Mouse (Mus musculus): ENCODE measurements around the gene Glo1.
"Not testable (repeated sequence)": the region's sequence is repeated elsewhere in the genome, so short reads cannot be mapped to it uniquely, and the experiment has no call there.

Gene Glo1

GRCm38 (mm10) chr17:30626719-30627118 lies at the start of gene Glo1:
Gene Glo1 (minus strand): TSS chr17:30626871.
- CTCF ChIA-PET: interaction anchor here in 1 of 4 experiments (0.5 kb wide), 1 partner anchor 26 kb away, joined by 5 read pairs; no protein-coding TSS in a partner anchor
- POLR2A ChIA-PET: interaction anchor here in 2 of 4 experiments (0.5 kb wide), 2 partner anchors 35 to 54 kb away, joined by 3 read pairs; no protein-coding TSS in a partner anchor

DNA sequence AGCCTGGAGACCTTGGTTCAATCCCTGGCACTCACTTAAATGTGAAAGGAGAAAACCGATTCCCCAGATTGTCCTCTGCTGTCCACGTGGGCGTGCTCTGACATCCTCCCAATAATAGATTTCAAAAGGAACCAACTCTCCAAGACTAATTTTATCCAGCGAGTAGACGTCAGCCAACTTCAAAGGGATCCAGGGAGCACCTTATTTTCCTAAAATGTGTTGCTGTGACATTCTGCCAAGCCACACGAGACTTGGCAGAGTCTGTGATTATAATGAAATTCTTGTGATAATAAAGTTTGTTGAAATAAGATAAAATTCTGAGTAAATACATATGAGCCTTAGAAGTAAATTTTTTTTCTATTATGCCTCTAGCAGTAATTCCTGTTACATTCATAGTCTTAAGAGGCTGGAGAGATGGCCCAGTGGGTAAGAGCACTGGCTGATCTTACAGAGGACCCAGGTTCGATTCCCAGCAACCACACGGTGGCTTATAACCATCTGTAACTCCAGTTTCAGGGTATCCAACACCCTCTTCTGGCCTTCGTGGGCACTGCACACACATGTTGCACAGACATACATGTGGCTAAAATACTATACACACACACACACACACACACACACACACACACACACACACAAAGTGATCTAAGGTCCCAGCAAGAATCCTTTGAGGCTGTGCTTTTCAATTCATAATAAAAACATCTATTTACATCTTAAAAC lies 48.5 kb upstream of the Glo1 start:
- CTCF ChIA-PET: interaction anchor here in 2 of 4 experiments (0.8 to 1.0 kb wide), 3 partner anchors 22 to 564 kb away, joined by 3 read pairs; no protein-coding TSS in a partner anchor
- POLR2A ChIA-PET: interaction anchor here in 1 of 4 experiments (1.1 to 1.2 kb wide), 2 partner anchors 11 to 16 kb away, joined by 3 to 4 read pairs; no protein-coding TSS in a partner anchor

DNA sequence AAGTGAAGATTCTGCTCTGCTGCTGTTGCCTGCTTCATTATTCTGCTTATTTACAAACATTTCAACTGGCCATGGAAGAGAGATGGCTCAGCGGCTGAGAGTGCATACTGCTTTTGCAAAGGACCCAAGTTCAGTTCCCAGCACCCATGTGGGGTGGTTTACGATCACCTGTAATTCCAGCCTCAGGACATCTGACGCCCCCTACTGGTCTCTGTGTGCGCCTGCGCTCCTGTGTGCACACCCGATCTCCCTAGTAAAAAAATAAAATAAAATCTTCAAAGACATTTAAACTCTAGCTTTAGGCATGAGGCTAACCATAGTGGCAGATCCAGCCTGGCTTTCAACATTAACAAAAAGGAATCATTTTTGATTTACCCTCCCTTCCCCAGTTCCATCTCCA lies 46.4 kb upstream of the Glo1 start:
- ChIA-PET POLR2A (interaction anchor here in 3 of 4 experiments (0.6 to 1.4 kb wide), 4 partner anchors 8 to 598 kb away, joined by 3 to 6 read pairs (median 4); no protein-coding TSS in a partner anchor), CTCF (interaction anchor here in 3 of 4 experiments (0.6 to 3.2 kb wide), 10 partner anchors 8 to 198 kb away, joined by 3 to 24 read pairs (median 3); no protein-coding TSS in a partner anchor)

DNA sequence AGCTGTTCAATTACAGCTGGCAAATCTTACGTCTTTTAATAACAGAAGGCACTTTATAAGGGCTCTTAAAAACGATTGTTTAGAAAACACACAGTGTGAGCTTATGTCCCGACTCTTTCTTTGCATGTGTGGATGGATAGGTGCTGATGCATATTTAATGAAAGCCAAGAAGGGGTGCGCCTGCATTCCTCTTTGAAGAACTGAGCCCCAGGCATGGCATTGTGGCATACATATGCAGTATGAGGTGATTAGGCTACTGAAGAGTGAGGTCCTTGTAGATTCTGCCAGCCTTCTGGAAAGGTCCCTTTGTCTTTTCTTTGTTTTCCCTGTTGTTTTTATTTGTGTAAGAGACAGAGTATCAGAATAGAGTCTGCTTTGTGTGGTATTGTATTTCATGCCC lies 45.9 kb upstream of the Glo1 start:
- CTCF ChIA-PET: interaction anchor here in 3 of 4 experiments (0.6 to 3.2 kb wide), 8 partner anchors 9 to 198 kb away, joined by 3 to 24 read pairs (median 3); no protein-coding TSS in a partner anchor
- POLR2A ChIA-PET: interaction anchor here in 2 of 4 experiments (1.1 to 1.9 kb wide), 3 partner anchors 9 to 15 kb away, joined by 4 read pairs; no protein-coding TSS in a partner anchor

DNA sequence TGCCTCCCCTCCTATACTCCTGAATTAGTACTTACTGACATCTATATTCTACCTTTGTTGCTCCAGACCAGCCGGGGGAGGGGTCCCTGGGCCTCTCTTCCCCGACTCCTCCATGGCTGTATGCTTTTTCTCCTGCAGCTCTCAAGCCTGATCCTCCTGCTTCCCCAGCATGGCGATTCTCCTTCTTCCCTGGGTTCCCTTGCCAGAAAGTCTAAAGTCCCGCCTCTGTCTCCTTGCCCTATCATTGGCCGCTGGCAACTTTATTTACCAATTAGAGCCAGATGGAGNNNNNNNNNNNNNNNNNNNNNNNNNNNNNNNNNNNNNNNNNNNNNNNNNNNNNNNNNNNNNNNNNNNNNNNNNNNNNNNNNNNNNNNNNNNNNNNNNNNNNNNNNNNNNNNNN lies 38.2 kb upstream of the Glo1 start:
- ChIA-PET CTCF (interaction anchor here in 3 of 4 experiments (0.7 to 1.6 kb wide), 6 partner anchors 11 to 210 kb away, joined by 3 to 9 read pairs (median 4); no protein-coding TSS in a partner anchor), POLR2A (interaction anchor here (0.6 to 3.8 kb wide), 8 partner anchors 10 to 33 kb away, joined by 3 to 17 read pairs (median 4); no protein-coding TSS in a partner anchor)

- POLR2A ChIA-PET: interaction anchor here in 1 of 4 experiments (0.6 to 3.8 kb wide), 3 partner anchors 18 to 1887 kb away, joined by 3 to 17 read pairs (median 3); no protein-coding TSS in a partner anchor
- CTCF ChIA-PET: interaction anchor here in 3 of 4 experiments (0.6 to 1.5 kb wide), 3 partner anchors 10 to 18 kb away, joined by 3 to 9 read pairs (median 6); no protein-coding TSS in a partner anchor
Measured at GRCm38 (mm10) chr17:30663170-30663569, 36.5 kb upstream of the Glo1 start.

- ChIA-PET POLR2A (interaction anchor here in 1 of 4 experiments (0.7 to 0.8 kb wide), 2 partner anchors 9 to 988 kb away, joined by 4 to 6 read pairs; no protein-coding TSS in a partner anchor), CTCF (interaction anchor here in 3 of 4 experiments (0.7 to 0.8 kb wide), 4 partner anchors 14 to 1184 kb away, joined by 3 to 4 read pairs (median 3); no protein-coding TSS in a partner anchor)
Measured at GRCm38 (mm10) chr17:30662131-30662530, 35.5 kb upstream of the Glo1 start.

- ChIA-PET CTCF (interaction anchor here (0.6 to 2.4 kb wide), 27 partner anchors 8 to 896 kb away, joined by 3 to 12 read pairs (median 4); partner anchors contain the start of gene Zfand3 (in 1 of the 4)), POLR2A (interaction anchor here in 3 of 4 experiments (0.6 to 3.2 kb wide), 38 partner anchors 8 to 1733 kb away, joined by 3 to 17 read pairs (median 3); no protein-coding TSS in a partner anchor)
Measured at GRCm38 (mm10) chr17:30658152-30658544, 31.5 kb upstream of the Glo1 start.

- ChIA-PET POLR2A (interaction anchor here in 3 of 4 experiments (0.7 to 3.2 kb wide), 13 partner anchors 8 to 139 kb away, joined by 3 to 17 read pairs (median 4); no protein-coding TSS in a partner anchor), CTCF (interaction anchor here (0.6 to 1.9 kb wide), 13 partner anchors 9 to 845 kb away, joined by 3 to 12 read pairs (median 3); no protein-coding TSS in a partner anchor)
Measured at GRCm38 (mm10) chr17:30657530-30658151, 31.0 kb upstream of the Glo1 start.

- ChIA-PET POLR2A (interaction anchor here in 3 of 4 experiments (0.5 to 1.7 kb wide), 13 partner anchors 8 to 1218 kb away, joined by 3 to 11 read pairs (median 4); no protein-coding TSS in a partner anchor), CTCF (interaction anchor here (0.5 to 2.1 kb wide), 64 partner anchors 8 to 925 kb away, joined by 3 to 18 read pairs (median 4); no protein-coding TSS in a partner anchor)
Measured at GRCm38 (mm10) chr17:30653010-30653409, 26.3 kb upstream of the Glo1 start.

DNA sequence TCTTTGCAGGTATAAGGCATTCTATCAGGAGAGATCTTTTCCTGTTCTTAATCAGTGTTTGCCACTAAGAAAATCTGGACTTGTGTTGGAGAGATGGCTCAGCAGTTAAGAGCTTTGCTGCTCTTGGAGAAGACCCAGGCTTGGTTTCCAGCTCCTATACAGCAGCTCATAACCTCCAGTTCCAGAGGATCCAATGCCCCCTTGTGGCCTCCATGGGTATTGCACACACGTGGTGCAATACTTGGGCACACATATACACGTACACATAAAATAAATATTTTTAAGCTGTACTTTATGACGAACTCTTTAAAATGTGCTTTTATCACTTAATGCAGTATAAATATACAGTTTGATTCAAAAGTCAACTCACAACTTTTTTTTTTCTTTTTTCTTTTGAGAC lies 22.1 kb upstream of the Glo1 start:
- ChIA-PET POLR2A (interaction anchor here in 3 of 4 experiments (0.6 to 4.0 kb wide), 19 partner anchors 10 to 567 kb away, joined by 3 to 40 read pairs (median 4); no protein-coding TSS in a partner anchor), CTCF (interaction anchor here (0.6 to 4.0 kb wide), 35 partner anchors 9 to 1497 kb away, joined by 3 to 25 read pairs (median 4); no protein-coding TSS in a partner anchor)

DNA sequence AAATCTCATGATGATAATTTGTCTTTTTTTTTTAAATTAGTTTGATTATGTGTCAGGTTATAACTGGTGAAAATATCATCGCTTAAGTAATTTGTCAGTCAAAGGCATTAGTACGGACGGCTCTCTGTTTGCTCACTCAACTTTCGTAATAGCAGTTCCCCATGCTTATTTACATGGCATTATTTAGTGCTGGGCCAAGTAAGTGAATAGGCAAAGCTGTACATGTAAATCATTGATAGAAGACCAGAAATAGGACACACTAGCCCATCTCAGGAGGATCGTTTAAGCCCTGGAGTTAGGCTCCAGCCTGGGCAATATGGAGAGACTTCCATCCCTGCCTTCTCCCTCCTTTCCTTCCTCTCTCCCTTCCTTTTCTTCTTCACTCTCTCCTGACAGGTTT lies 14.2 kb upstream of the Glo1 start:
- CTCF ChIA-PET: interaction anchor here in 2 of 4 experiments (0.5 to 0.7 kb wide), 2 partner anchors 9 to 23 kb away, joined by 3 to 4 read pairs; no protein-coding TSS in a partner anchor
- POLR2A ChIA-PET: interaction anchor here in 1 of 4 experiments (0.6 to 1.7 kb wide), 4 partner anchors 12 to 206 kb away, joined by 3 to 7 read pairs (median 4); no protein-coding TSS in a partner anchor

GRCm38 (mm10) chr17:30638996-30639395 lies 12.3 kb upstream of the Glo1 start:
- ChIA-PET POLR2A (interaction anchor here in 2 of 4 experiments (0.8 to 4.5 kb wide), 5 partner anchors 10 to 25 kb away, joined by 3 to 40 read pairs (median 3); no protein-coding TSS in a partner anchor), CTCF (interaction anchor here in 3 of 4 experiments (0.6 to 1.5 kb wide), 9 partner anchors 9 to 209 kb away, joined by 3 to 10 read pairs (median 6); no protein-coding TSS in a partner anchor)

GRCm38 (mm10) chr17:30637714-30638113 lies 11.0 kb upstream of the Glo1 start:
- ChIA-PET CTCF (interaction anchor here (0.5 to 1.5 kb wide), 8 partner anchors 11 to 44 kb away, joined by 3 to 10 read pairs (median 4); no protein-coding TSS in a partner anchor), POLR2A (interaction anchor here in 1 of 4 experiments (0.6 to 4.5 kb wide), 8 partner anchors 12 to 903 kb away, joined by 3 to 40 read pairs (median 4); no protein-coding TSS in a partner anchor)

- ChIA-PET POLR2A (interaction anchor here in 3 of 4 experiments (0.6 to 4.5 kb wide), 47 partner anchors 10 to 835 kb away, joined by 3 to 40 read pairs (median 5); partner anchors contain the start of gene Glp1r (in 1 of the 3)), CTCF (interaction anchor here (0.5 to 2.9 kb wide), 37 partner anchors 10 to 753 kb away, joined by 3 to 25 read pairs (median 4); no protein-coding TSS in a partner anchor)
Measured at GRCm38 (mm10) chr17:30635367-30635766, 8.7 kb upstream of the Glo1 start.

DNA sequence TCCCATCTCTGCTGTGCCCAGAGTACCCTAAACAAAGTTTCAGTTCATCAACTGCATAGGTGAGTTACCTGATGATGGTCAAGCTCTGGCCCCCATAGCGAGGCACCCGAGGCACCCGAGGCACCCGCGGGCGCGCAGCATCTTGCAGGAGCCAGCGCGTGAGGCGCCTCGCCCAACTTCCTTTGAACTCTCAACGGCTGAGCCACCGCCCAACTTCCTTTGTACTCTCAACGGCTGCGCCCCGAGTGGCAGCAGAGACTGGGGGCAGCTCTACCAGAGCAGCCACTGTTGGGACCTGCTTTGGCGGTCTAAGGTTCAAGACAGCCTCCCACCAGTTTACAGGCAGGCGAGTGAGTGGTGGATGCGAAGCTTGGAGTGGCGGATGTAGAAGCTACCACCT lies 2.5 kb downstream of the Glo1 start, which contains the start of gene Dnah8:
Gene Dnah8, plus strand, starts transcription at position 223 of the 400 bp plus-strand sequence.
- POLR2A ChIA-PET: not testable (repeated sequence)

GRCm38 (mm10) chr17:30623200-30623599 lies 3.5 kb downstream of the Glo1 start:
- ChIA-PET CTCF (interaction anchor here in 1 of 4 experiments (1.4 kb wide), 1 partner anchor 95 kb away, joined by 4 read pairs; no protein-coding TSS in a partner anchor), POLR2A (interaction anchor here in 3 of 4 experiments (0.6 to 6.9 kb wide), 9 partner anchors 9 to 375 kb away, joined by 3 to 105 read pairs (median 4); no protein-coding TSS in a partner anchor)

More for the DNA sequence above, 2.5 kb downstream of the Glo1 start, which contains the start of gene Dnah8:
- CTCF ChIA-PET: not testable (repeated sequence)
